Mouse (Mus musculus): Measurements from ENCODE around the gene Srsf2.

GRCm38 (mm10) chr11:116869223-116869622, 16.3 kb upstream of the Srsf2 start:
- TF ChIP-seq CTCF (IDR thresholded peaks at IDR 0.05; ENCODE audit: insufficient read depth, low read length) (no peak), POLR2A (IDR thresholded peaks at IDR 0.05; ENCODE audit: borderline replicate concordance, extremely low read depth, low read depth, low read length) (no peak)

Measured in lung, adult 2 months (tissue).